Mouse (Mus musculus): ENCODE measurements at regions not wholly inside any gene's neighbourhood (a gene's known extent, or its start where the extent isn't known, plus 50 kb on each side); places are given as distances from the start of the nearest gene placed in this dataset.

DNA sequence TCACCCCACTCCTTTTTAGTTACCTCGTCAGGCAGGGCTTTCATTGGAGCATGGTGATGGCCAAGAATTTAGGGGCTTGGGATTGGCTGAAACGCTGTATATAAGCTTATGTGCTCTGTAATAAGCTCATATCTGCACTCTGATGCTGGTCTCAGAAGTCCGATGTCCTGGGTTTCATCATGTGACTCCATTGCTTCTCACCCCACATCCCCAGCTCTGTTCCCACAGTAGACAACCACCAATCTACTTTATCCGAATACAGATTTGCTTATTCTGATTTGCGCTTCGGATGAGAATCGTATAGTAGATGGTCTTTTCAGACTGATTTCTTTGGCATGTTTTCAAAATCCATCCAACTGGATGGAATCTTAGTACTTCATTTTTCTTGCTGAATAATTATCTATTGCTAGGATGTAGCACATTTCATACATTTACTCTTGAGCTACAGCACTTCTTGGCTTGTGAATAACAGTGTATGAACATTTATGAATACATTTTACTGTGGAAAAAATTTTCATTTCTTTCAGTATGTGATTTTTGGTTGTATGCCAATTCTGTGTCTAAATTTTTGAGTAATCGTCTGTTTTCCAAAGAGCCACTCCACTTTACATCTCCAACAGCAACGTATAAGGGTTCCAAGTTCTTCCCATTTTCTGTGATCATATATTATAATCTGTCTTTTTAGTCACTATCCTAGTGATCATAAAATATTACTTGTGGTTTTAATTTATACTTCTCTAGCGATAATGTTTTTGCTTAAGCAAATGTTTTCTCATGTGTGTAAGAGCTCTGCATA is 185.7 kb downstream of the Hace1 start:
- Histone ChIP-seq H3K36me3 (ENCODE audit: control insufficient read depth, insufficient read depth, low read length) (no peaks in the 10 kb centered on the region), H3K9ac (ENCODE audit: low read length) (no peak overlapping the region), H3K9me3 (ENCODE audit: control insufficient read depth, low read length) (no peaks in the 10 kb centered on the region), H3K4me3 (ENCODE audit: low read depth, low read length) (no peak overlapping the region), H3K4me1 (ENCODE audit: control insufficient read depth, insufficient read depth, low read length) (no peaks in the 10 kb centered on the region), H3K4me2 (ENCODE audit: low read depth, severe bottlenecking) (no peak overlapping the region), H3K27me3 (ENCODE audit: control insufficient read depth, insufficient read depth, low read length) (no peaks in the 10 kb centered on the region), H3K27ac (replicated peaks; ENCODE audit: low read depth, low read length) (no peak overlapping the region)
- ATAC-seq (ENCODE audit: insufficient number of reproducible peaks, low FRiP score, low TSS enrichment, low read depth) (no peak), DNase-seq (ENCODE audit: low spot score) (no peak)
- 90% methylated on average over 10 of the region's 10 CpGs for WGBS

DNA sequence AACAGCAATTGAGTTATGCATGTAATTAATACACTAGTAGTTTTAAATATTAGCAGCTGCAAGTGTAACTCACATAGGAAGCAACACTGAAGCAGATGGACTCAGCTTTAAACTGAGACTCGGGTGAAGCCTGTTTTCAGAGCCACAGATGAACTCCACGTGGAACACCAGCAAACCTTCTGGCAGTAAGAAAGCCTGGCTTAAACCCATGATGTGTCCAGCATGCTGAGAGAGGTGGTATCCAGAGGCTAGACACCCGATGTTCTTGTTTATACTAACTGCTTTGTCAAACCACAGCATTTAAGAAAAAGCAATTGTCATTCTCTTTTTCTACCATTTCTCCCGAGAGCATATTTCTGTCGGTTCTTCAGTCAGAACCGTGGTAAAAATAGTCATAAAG is 202.1 kb downstream of the Hace1 start:
- no peaks in the 10 kb centered on the region for H3K27me3 ChIP-seq (ENCODE audit: control insufficient read depth, insufficient read depth, low read length)
- H3K4me1 ChIP-seq (ENCODE audit: control insufficient read depth, insufficient read depth, low read length) = peaks cover 22% of the 10 kb centered on the region
- no peaks in the 10 kb centered on the region for H3K36me3 ChIP-seq (ENCODE audit: control insufficient read depth, insufficient read depth, low read length)
- no peak for DNase-seq (ENCODE audit: low spot score)
- no peak for ATAC-seq (ENCODE audit: insufficient number of reproducible peaks, low FRiP score, low TSS enrichment, low read depth)
- WGBS = 67% methylated on average over 6 of the region's 6 CpGs
- no peak overlapping the region for H3K27ac ChIP-seq (replicated peaks; ENCODE audit: low read depth, low read length)
- no peak overlapping the region for H3K4me3 ChIP-seq (ENCODE audit: low read depth, low read length)
- no peaks in the 10 kb centered on the region for H3K9me3 ChIP-seq (ENCODE audit: control insufficient read depth, low read length)
- H3K4me2 ChIP-seq (ENCODE audit: low read depth, severe bottlenecking) = no peak overlapping the region
- H3K9ac ChIP-seq (ENCODE audit: low read length) = no peak overlapping the region

DNA sequence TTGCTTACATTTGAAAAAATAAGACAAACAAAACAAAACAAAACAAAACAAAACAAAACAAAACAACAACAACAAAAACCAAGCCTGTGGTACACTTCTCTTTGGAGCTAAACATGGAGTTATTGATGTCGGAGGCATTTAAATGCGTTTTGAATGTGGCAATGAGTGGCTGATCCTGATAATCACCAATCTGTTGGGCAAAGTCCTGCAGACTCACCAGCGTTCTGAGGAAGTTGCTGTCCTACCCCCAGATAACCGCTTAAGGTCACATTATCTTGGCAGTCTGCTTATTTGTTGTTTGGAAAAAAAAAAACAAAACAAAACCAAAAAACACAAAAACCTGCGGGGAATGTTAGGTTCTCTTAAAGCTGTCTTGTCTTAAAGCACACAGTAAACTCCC is 205.4 kb downstream of the Hace1 start:
- no peak overlapping the region for H3K4me3 ChIP-seq (ENCODE audit: low read depth, low read length)
- no peak for DNase-seq (ENCODE audit: low spot score)
- H3K4me1 ChIP-seq (ENCODE audit: control insufficient read depth, insufficient read depth, low read length) = peaks cover 22% of the 10 kb centered on the region
- H3K27ac ChIP-seq (replicated peaks; ENCODE audit: low read depth, low read length) = no peak overlapping the region
- no peak overlapping the region for H3K9ac ChIP-seq (ENCODE audit: low read length)
- no peaks in the 10 kb centered on the region for H3K9me3 ChIP-seq (ENCODE audit: control insufficient read depth, low read length)
- no peaks in the 10 kb centered on the region for H3K36me3 ChIP-seq (ENCODE audit: control insufficient read depth, insufficient read depth, low read length)
- no peak for ATAC-seq (ENCODE audit: insufficient number of reproducible peaks, low FRiP score, low TSS enrichment, low read depth)
- 16% methylated on average over 5 of the region's 5 CpGs for WGBS
- H3K4me2 ChIP-seq (ENCODE audit: low read depth, severe bottlenecking) = no peak overlapping the region
- H3K27me3 ChIP-seq (ENCODE audit: control insufficient read depth, insufficient read depth, low read length) = no peaks in the 10 kb centered on the region

DNA sequence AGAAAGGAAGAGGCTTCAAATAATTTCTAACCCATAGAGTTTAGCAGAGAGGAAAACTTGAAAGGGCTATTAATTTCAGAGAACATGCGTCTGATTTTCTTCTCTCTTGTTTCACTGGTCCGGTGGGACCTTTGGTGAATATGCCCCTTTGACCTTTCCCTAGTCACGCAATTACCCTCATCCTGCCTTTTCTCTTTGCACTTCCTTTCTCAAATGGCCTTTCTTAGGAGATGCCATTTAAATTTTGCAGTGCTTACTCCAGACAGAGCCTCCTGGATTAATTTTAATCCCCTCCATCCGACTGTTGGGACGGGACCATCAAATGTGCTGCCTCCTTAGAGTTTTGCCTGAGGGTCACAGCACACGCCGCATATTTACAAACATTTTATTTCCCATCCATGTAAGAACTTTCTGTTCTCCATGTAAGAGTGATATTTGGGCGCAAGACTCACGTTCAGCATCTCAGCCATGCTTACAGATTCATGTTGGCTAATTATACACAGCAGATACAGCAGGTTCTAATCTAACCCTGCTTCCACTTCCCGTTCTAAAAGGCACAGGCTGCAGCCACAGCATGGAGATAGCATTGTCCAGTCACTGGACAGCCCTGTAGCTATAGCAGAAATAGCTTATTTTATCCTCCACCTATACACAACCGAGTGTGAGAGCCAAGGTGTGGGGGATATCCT is 206.0 kb downstream of the Hace1 start:
- H3K27me3 ChIP-seq (ENCODE audit: control insufficient read depth, insufficient read depth, low read length) = no peaks in the 10 kb centered on the region
- no peak overlapping the region for H3K4me3 ChIP-seq (ENCODE audit: low read depth, low read length)
- H3K4me1 ChIP-seq (ENCODE audit: control insufficient read depth, insufficient read depth, low read length) = peaks cover 22% of the 10 kb centered on the region
- no peaks in the 10 kb centered on the region for H3K36me3 ChIP-seq (ENCODE audit: control insufficient read depth, insufficient read depth, low read length)
- H3K9ac ChIP-seq (ENCODE audit: low read length) = no peak overlapping the region
- peak overlapping the region; percentile 49; the same call in 1 of the 2 replicates for H3K27ac ChIP-seq (replicated peaks; ENCODE audit: low read depth, low read length)
- ATAC-seq (ENCODE audit: insufficient number of reproducible peaks, low FRiP score, low TSS enrichment, low read depth) = 0 out of 2 replicates have a peak, but pooled peaks have one; percentile 44
- WGBS = 10% methylated on average over 11 of the region's 11 CpGs
- H3K9me3 ChIP-seq (ENCODE audit: control insufficient read depth, low read length) = no peaks in the 10 kb centered on the region
- H3K4me2 ChIP-seq (ENCODE audit: low read depth, severe bottlenecking) = no peak overlapping the region; the same call in 1 of the 2 replicates
- DNase-seq (ENCODE audit: low spot score) = peak; percentile 54

DNA sequence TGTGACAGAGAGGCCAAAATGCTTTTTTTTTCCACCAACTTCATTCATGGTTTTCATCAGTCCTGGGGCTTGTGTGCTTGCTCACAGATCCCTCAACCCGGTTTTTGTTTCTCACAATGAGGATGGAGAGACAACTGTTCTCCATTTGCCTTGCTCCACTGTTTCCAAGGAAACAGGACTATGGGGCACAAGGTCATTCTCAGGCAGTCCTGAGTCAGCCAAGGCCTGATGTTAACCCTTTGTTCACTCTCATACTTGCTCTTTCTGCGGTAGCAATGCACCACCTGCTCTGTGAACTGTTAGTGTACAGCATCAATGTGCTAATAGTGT is 206.5 kb downstream of the Hace1 start:
- no peak overlapping the region for H3K4me3 ChIP-seq (ENCODE audit: low read depth, low read length)

DNA sequence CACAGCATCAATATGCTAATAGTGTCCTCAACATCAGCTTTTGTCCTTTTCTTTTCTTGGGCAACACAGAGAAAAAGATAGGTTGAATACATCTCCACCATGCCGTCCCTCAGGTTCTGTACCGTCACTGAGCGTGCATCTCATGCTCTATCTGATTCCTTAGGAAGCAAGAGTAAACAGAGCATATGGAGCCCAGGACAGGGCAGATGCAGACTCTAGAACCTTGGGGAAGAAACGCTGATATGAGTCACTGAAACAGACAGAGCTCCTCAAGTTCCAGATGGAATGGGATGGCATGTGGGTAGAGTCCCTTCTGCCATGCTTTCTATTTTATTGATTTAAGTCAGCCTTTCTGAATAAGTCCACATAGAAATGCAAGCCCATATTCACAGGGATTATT is 206.9 kb downstream of the Hace1 start:
- no peak for DNase-seq (ENCODE audit: low spot score)
- H3K36me3 ChIP-seq (ENCODE audit: control insufficient read depth, insufficient read depth, low read length) = no peaks in the 10 kb centered on the region
- no peak for ATAC-seq (ENCODE audit: insufficient number of reproducible peaks, low FRiP score, low TSS enrichment, low read depth)
- H3K4me1 ChIP-seq (ENCODE audit: control insufficient read depth, insufficient read depth, low read length) = peaks cover 22% of the 10 kb centered on the region
- H3K4me3 ChIP-seq (ENCODE audit: low read depth, low read length) = no peak overlapping the region
- 79% methylated on average over 4 of the region's 4 CpGs for WGBS
- H3K27ac ChIP-seq (replicated peaks; ENCODE audit: low read depth, low read length) = no peak overlapping the region
- no peak overlapping the region for H3K4me2 ChIP-seq (ENCODE audit: low read depth, severe bottlenecking)
- H3K9me3 ChIP-seq (ENCODE audit: control insufficient read depth, low read length) = no peaks in the 10 kb centered on the region
- no peak overlapping the region for H3K9ac ChIP-seq (ENCODE audit: low read length)
- no peaks in the 10 kb centered on the region for H3K27me3 ChIP-seq (ENCODE audit: control insufficient read depth, insufficient read depth, low read length)

More for the DNA sequence above, 206.5 kb downstream of the Hace1 start:
- no peak overlapping the region for H3K9ac ChIP-seq (ENCODE audit: low read length)
- 0 out of 2 replicates have a peak, but pooled peaks have one; percentile 11 for ATAC-seq (ENCODE audit: insufficient number of reproducible peaks, low FRiP score, low TSS enrichment, low read depth)
- no peaks in the 10 kb centered on the region for H3K27me3 ChIP-seq (ENCODE audit: control insufficient read depth, insufficient read depth, low read length)
- peaks cover 22% of the 10 kb centered on the region for H3K4me1 ChIP-seq (ENCODE audit: control insufficient read depth, insufficient read depth, low read length)
- no peaks in the 10 kb centered on the region for H3K36me3 ChIP-seq (ENCODE audit: control insufficient read depth, insufficient read depth, low read length)
- H3K9me3 ChIP-seq (ENCODE audit: control insufficient read depth, low read length) = no peaks in the 10 kb centered on the region
- H3K4me2 ChIP-seq (ENCODE audit: low read depth, severe bottlenecking) = no peak overlapping the region; the same call in 1 of the 2 replicates
- H3K27ac ChIP-seq (replicated peaks; ENCODE audit: low read depth, low read length) = peak overlapping the region; percentile 49; the same call in 1 of the 2 replicates
- no peak for DNase-seq (ENCODE audit: low spot score)
- whole genome bisulfite sequencing = 9% methylated on average over 2 of the region's 2 CpGs

DNA sequence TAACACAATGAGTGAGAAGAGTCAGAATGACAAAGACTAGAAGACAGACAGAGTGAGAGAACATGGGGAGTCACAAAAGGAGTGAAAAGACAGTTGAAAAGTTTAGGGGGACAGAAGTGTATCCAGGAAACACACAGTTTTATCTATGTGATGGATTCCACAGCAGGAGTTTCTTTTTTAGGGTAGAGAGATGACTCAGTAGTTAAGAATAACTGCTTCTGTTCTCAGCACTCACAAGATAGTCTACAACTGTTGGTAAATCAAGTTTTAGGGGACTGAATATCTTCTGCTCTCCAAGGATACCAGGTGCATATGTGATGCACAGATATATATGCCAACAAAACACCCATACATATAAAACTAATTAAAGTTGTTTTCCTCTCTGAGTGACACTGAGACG is 210.7 kb downstream of the Hace1 start:
- ATAC-seq (ENCODE audit: insufficient number of reproducible peaks, low FRiP score, low TSS enrichment, low read depth) (no peak), DNase-seq (ENCODE audit: low spot score) (no peak)
- H3K4me1 ChIP-seq (ENCODE audit: control insufficient read depth, insufficient read depth, low read length) = peaks cover 11% of the 10 kb centered on the region
- H3K27me3 ChIP-seq (ENCODE audit: control insufficient read depth, insufficient read depth, low read length) = no peaks in the 10 kb centered on the region
- no peak overlapping the region for H3K4me3 ChIP-seq (ENCODE audit: low read depth, low read length)
- H3K9me3 ChIP-seq (ENCODE audit: control insufficient read depth, low read length) = no peaks in the 10 kb centered on the region
- no peak overlapping the region for H3K4me2 ChIP-seq (ENCODE audit: low read depth, severe bottlenecking)
- 77% methylated on average over 1 of the region's 1 CpGs for WGBS
- H3K27ac ChIP-seq (replicated peaks; ENCODE audit: low read depth, low read length) = no peak overlapping the region
- H3K36me3 ChIP-seq (ENCODE audit: control insufficient read depth, insufficient read depth, low read length) = no peaks in the 10 kb centered on the region
- no peak overlapping the region for H3K9ac ChIP-seq (ENCODE audit: low read length)

DNA sequence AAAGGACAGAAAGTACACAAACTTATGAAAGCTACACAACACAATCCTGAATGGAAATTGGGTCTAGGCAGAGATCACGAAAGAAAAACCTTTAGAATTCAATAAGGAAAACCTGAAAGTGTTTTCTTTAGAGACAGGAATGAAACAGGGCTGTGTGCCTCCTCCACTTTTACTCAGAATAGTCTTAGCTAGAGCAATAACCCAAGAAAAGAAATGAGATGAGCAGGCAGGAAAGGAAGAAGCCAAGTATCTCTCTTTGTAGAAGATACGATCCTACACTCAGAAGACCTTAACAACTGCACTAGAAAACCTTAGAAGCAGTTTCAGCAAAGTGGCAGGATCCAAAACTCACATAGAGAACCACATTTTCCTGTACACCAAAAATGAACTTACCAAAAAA is 218.0 kb downstream of the Hace1 start:
- no peaks in the 10 kb centered on the region for H3K27me3 ChIP-seq (ENCODE audit: control insufficient read depth, insufficient read depth, low read length)
- H3K4me3 ChIP-seq (ENCODE audit: low read depth, low read length) = no peak overlapping the region
- H3K4me1 ChIP-seq (ENCODE audit: control insufficient read depth, insufficient read depth, low read length) = no peaks in the 10 kb centered on the region
- H3K9me3 ChIP-seq (ENCODE audit: control insufficient read depth, low read length) = no peaks in the 10 kb centered on the region
- H3K27ac ChIP-seq (replicated peaks; ENCODE audit: low read depth, low read length) = no peak overlapping the region
- ATAC-seq (ENCODE audit: insufficient number of reproducible peaks, low FRiP score, low TSS enrichment, low read depth) (no peak), DNase-seq (ENCODE audit: low spot score) (no peak)
- no peaks in the 10 kb centered on the region for H3K36me3 ChIP-seq (ENCODE audit: control insufficient read depth, insufficient read depth, low read length)
- no peak overlapping the region for H3K4me2 ChIP-seq (ENCODE audit: low read depth, severe bottlenecking)
- no peak overlapping the region for H3K9ac ChIP-seq (ENCODE audit: low read length)
- 92% methylated on average over 2 of the region's 2 CpGs for WGBS
